Mouse (Mus musculus) CD4-positive, CD25-positive, alpha-beta regulatory T cell, adult 4 months (primary cell): ENCODE measurements at regions not wholly inside any gene's neighbourhood (a gene's known extent, or its start where the extent isn't known, plus 50 kb on each side); places are given as distances from the start of the nearest gene placed in this dataset.

Source experiments
- ATAC-seq: one replicate; pipeline ENCODE4 v1.8.0; 2017

- no peak for ATAC-seq
Measured at GRCm38 (mm10) chr10:56597382-56597781, 220.3 kb downstream of the Gja1 start.

- no peak for ATAC-seq
Measured at GRCm38 (mm10) chr10:56598191-56598590, 221.1 kb downstream of the Gja1 start.

- ATAC-seq = no peak
Measured at GRCm38 (mm10) chr10:56599923-56600322, 222.8 kb downstream of the Gja1 start.

DNA sequence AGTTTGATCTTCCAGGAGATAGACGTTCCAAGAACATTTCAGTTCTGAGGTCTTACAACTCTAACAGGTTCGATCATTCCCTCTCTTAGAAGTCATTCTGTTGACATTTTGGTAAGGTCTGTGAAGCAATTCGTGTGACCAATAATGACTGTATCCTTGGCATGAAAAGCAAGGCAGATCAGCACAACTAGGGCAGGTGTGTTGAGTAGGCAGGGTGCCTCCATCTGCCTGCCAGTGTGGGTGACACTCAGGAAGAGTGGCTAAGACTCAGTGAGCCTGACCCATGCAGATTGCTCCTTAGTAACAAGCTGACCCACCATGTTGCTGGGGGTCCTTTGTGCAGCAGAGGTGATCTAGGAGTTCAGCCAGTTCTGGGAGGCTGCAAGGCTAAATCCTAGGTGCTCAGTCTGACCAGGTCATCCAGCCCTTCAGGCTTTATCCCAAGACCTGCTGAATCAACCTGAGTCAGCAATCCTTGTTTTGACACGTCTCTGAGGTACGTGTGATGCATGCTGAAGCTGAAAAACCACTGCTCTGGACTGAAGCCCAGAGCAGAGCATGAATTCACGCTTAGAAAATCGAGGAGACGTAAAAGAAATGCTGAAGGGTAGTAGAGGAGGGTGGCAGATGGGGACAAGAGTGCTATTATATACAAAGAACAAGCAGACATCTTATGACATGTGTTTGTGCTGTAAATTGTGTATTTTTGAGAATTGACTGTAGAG is 234.6 kb downstream of the Gja1 start:
- no peak for ATAC-seq

DNA sequence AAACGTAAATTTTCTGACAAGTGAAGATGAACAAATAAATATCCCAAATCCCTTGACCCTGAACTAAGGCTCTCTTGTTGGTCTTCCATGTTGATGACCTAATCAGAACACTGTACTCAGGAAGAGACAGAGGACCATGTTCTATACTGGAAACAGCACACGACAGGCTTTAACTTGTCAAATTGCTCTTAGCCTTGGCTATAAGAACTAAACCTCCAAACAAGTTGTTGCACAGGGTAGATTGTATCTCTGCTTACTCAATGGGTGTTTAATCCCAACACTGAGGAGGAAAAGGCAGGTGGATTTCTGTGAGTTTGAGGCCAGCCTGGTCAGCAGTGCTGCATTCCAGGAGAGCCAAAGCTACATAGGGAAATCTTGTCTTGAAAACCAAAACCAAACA is 265.5 kb downstream of the Gja1 start:
- no peak for ATAC-seq

- no peak for ATAC-seq
Measured at GRCm38 (mm10) chr10:56643376-56644135, 266.4 kb downstream of the Gja1 start.

GRCm38 (mm10) chr10:56660501-56660900 is 283.4 kb downstream of the Gja1 start:
- no peak for ATAC-seq

GRCm38 (mm10) chr10:56673919-56674318 is 296.8 kb downstream of the Gja1 start:
- no peak for ATAC-seq

DNA sequence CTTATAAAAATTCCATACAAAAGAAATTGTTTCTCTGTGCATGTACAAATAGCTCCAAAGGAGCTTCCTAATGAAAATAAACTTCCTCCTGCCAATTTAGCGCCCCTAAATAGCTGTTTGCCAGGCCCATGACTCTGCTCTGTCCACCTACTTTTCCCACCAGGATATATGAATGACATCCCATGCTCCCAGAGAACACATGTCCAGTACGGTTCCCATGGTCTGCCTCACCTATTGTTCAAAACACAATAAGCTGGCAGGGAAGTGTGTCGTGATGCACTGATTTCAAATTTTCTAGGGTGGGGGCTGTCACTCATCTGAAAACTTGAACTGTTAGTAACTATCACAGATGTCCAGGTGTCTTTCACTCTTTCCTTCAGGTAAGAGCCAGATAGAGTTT is 305.8 kb downstream of the Gja1 start:
- no peak for ATAC-seq

- ATAC-seq = no peak
Measured at GRCm38 (mm10) chr10:56685655-56686250, 308.6 kb downstream of the Gja1 start.

DNA sequence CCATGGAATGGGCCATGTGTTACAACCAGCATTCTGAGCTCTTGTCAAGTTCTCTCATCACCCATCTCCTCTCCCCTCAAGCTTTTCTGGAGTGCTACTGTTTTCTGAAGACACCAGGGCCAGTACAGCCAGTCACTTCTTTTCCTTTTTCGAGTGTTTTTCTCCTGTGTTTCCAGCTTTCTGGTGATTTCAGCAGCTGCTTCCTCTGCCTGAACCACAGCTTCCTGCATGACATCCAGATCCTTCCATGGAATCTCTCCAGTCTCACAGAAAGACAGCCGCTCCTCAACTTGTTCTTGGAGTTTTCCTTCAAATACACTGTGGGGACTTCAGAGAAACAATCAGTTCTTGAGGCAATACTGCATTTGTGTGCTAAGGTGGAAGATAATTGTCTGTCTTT is 314.3 kb downstream of the Gja1 start:
- no peak for ATAC-seq

GRCm38 (mm10) chr10:56695100-56695499 is 318.0 kb downstream of the Gja1 start:
- ATAC-seq = no peak

DNA sequence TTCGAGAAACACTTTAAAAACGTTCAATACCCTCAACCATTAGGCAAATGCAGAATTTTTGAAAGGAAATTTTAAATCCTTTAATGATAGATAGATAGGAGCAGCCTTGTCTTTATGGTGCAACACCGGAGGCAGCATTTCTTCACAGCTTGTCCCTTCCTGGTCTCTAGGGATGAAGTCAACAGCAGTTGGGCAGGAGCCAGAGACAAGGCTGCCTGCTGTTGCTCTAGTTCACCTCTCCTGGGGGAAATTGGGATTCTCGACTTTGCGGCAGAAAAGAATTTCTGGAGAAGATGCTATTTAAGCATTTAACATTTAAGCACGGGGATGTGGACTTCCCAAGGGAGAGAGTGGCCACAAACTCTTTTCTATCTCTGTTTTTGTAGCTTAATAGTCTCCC is 323.0 kb downstream of the Gja1 start:
- no peak for ATAC-seq

GRCm38 (mm10) chr10:56708411-56708810 is 331.3 kb downstream of the Gja1 start:
- no peak for ATAC-seq

DNA sequence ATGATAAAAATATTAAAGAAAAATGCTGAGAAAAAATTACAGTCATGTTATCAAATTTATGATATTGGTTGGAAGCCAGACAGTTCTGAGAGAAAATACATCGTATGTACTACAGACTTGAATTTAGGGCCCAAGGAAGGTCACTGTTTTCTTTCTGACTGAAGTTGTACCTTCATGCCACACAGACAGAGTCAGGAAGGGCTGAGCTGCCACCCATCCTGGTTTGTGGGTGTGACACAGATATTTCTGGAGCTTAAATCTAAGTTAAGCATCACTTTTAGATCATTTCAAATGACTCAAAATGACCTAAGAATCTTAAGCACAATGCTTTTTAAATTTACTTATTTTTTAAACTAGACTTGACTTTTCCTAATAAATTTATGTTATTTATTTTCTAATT is 331.8 kb downstream of the Gja1 start:
- ATAC-seq = no peak

DNA sequence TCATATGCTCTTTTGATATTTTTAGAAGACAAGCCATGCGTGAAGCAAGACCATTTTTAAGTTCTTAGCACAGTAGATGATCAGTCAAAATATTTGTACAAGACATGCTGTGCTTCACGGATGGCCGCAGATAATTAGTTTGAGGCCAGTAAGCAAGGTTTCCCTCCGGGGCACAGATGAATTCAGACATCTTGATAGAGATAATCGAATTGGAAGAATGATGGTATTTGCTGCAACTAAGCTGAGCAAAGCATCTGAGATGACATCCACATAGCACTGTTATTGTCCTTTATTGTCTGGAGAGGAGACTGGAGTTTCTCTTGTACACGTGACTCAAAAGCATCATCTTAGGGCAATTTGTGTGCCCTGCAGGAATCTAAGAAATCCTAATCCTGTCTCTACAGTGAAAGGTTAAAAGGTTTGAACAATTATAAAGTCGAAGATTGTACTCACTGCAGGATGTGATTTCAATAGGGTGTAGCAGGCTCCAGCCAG is 335.5 kb downstream of the Gja1 start:
- no peak for ATAC-seq

DNA sequence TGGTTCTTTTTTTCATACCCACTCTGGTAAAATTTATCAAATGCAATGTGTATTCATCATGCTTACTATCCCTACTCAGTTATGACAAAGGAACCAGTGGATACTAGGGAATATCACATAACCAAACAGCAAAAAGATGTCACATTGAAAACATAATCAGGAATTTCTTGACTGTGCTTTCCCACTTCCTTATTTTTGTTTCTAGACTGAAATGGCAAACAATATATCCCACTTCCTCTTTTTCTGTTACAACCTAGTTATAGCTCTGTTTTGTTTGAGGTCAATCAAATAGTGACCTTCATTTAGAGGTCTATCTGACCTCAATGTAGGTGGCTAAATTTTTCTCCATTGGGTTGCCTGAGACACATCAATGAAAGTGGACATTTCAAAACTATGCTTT is 359.9 kb downstream of the Gja1 start:
- ATAC-seq = no peak

DNA sequence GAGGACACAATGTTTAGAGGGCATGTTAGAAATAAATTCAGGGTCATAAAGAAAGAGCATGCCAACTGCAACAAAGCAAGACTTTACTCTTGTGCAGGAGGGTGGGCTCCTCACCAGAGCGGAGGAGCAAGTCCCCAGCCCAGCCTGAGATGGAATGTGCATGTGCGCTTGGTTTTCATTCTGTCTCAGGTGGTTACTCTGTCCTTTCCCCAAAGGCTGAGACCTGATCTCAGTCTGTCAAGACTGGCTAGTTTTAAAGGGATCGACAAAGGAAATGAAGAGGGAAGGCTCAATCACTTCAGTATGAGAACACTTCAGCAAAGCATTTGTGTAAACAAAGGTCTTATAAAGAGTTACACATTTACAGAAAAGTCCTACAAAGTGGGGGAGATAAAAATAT is 362.5 kb downstream of the Gja1 start:
- no peak for ATAC-seq

GRCm38 (mm10) chr10:56752134-56752533 is 375.0 kb downstream of the Gja1 start:
- ATAC-seq = no peak

- ATAC-seq = no peak
Measured at GRCm38 (mm10) chr10:56753576-56753975, 376.4 kb downstream of the Gja1 start.

DNA sequence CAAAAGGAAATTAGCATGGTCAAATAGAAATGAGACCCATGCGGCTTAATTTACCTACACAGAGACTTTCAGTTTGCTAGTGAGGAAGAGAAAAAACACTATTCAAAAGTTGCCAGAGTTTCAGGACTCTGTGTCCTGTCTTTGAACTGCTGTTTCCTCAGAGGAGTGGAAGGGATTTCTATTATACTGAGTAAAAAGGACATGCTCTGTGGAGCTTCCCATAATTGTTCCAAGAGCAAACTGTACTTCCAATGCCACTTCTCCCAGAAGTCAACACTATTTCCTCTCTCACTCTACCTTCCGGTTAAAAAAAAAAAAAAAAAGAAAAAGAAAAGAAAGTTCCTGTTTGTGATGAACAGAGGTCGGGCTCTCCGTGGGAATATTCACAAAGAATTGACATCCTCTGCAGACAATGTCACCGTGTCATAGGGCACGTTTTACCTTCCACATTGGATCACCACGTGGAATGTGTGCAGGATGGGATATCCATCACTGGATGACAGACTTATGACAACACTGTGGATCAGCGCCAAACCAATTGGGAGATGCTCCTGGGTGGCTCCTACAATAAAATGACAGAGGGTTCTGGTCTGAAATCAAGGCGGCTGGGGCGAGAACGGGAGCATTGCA is 377.5 kb downstream of the Gja1 start:
- ATAC-seq = no peak

- ATAC-seq = no peak
Measured at GRCm38 (mm10) chr10:56770629-56771028, 393.5 kb downstream of the Gja1 start.

GRCm38 (mm10) chr10:56782265-56782664 is 405.1 kb downstream of the Gja1 start:
- ATAC-seq = no peak
